Comparison of ENCODE assay signal across 8 mouse cellular contexts in genomic region chrY:90718583-90719402, GRCm38 (mm10). TPM values are rescaled to one million over a fixed set of nuclear protein-coding genes. Genes with fewer than 3 reads are reported as not detected.
A peak's percentile ranks its signal among the peaks of the same experiment; 100 is the strongest.
DNase-seq lines count a peak whose midpoint lies in the region; ATAC-seq lines count a peak whose summit lies in the region.
"Not testable (repeated sequence)": the region's sequence is repeated elsewhere in the genome, so short reads cannot be mapped to it uniquely, and the experiment has no call there.

No protein-coding gene starts in this region.

- not testable (repeated sequence) for H3K27me3 ChIP-seq in hindbrain, embryonic 12.5 days

- not testable (repeated sequence) for H3K27ac ChIP-seq in hindbrain, embryonic 12.5 days

- not testable (repeated sequence) for H3K4me3 ChIP-seq in hindbrain, embryonic 12.5 days

- H3K36me3 ChIP-seq in hindbrain, embryonic 12.5 days, result not testable (repeated sequence)

- peak; percentile 7 for DNase-seq in MN1 (ENCODE audit: low spot score)
- DNase-seq in cerebellum, postnatal 14 days, result peak; percentile 53 to 73
- DNase-seq in frontal cortex, postnatal 25 days (ENCODE audit: low spot score in 2 of 2), result peak; percentile 44 to 60
- peak; percentile 69 for DNase-seq in layer of hippocampus, adult 9-11 months
- DNase-seq in lung, adult 18-20 months, result peak; percentile 48 to 62
- DNase-seq in thymus, postnatal 0 days (ENCODE audit: low spot score), result peak; percentile 2

- not testable (repeated sequence) for H3K9me3 ChIP-seq in hindbrain, embryonic 12.5 days (replicated peaks)

- WGBS in hindbrain, embryonic 12.5 days, result 78% methylated on average over 19 of the region's 22 CpGs

- H3K4me1 ChIP-seq in hindbrain, embryonic 12.5 days, result not testable (repeated sequence)

- peak; percentile 88 for ATAC-seq in hindbrain, embryonic 12.5 days (ENCODE audit: low FRiP score)
- ATAC-seq in neutrophil, adult 5-6 weeks (ENCODE audit: extremely low read depth, insufficient number of reproducible peaks, low FRiP score, poor library complexity, severe bottlenecking), result peak; percentile 87

- H3K9ac ChIP-seq in hindbrain, embryonic 12.5 days, result not testable (repeated sequence)

- not testable (repeated sequence) for H3K4me2 ChIP-seq in hindbrain, embryonic 12.5 days (replicated peaks)

RNA-seq across cellular contexts. Expression of gene Gm21860, which starts 35.8 kb away (rescaled TPM):
- not detected in 2 replicates for polyA plus RNA-seq in hindbrain, embryonic 12.5 days (2016; fragmentation: Nextera tagmentation; extraction: Ambion mirVana)
- total RNA-seq in neutrophil, adult 5-6 weeks (2017), result not detected in 2 replicates
- not detected in 2 replicates for polyA plus RNA-seq in thymus, postnatal 0 days (2015; fragmentation: Nextera tagmentation; extraction: Ambion mirVana)

Comparison
In these comparisons a context has a peak if more than half of its experiments do, and no peak if none do; other contexts are left out.
1. DNase-seq: peak in every context shown above with its lines; median percentile 69 in layer of hippocampus, adult 9-11 months; 63 in cerebellum, postnatal 14 days; 55 in lung, adult 18-20 months; 52 in frontal cortex, postnatal 25 days; 7 in MN1; 2 in thymus, postnatal 0 days.